Mouse (Mus musculus) megakaryocyte, embryonic 14.5 days (primary cell): ENCODE measurements around the gene Lrfn1. TPM values are rescaled to one million over a fixed set of nuclear protein-coding genes. Genes with fewer than 3 reads are reported as not detected.
A peak's percentile ranks its signal among the peaks of the same experiment; 100 is the strongest.

Experiments
- H3K27me3 ChIP-seq: replicated peaks from 2 replicates; pipeline ENCODE3; 2012; ENCODE audit warnings: inconsistent platforms
- H3K36me3 ChIP-seq: replicated peaks from 2 replicates; pipeline ENCODE3; 2012; ENCODE audit warnings: low read length, inconsistent platforms, mixed read lengths
- H3K4me1 ChIP-seq: 2 replicates; pipeline ENCODE4 v1.6.1; 2012; ENCODE audit warnings: inconsistent platforms
- H3K4me3 ChIP-seq: replicated peaks from 2 replicates; pipeline ENCODE3; 2012; ENCODE audit warnings: moderate library complexity, mild to moderate bottlenecking, inconsistent platforms
- H3K9me3 ChIP-seq: 2 replicates; pipeline ENCODE4 v1.6.1; 2012; ENCODE audit warnings: inconsistent platforms
- FLI1 ChIP-seq: IDR thresholded peaks from 2 replicates; pipeline ENCODE4 v1.6.1; 2012; ENCODE audit warnings: low read length, inconsistent platforms, mixed read lengths
- GATA1 ChIP-seq: IDR thresholded peaks from 3 replicates; pipeline ENCODE4 v1.6.1; 2012; ENCODE audit warnings: mixed read lengths, low read length, inconsistent platforms, borderline replicate concordance
- polyA plus RNA-seq: library from polyadenylated mRNA; stranded (reverse); fragments of >175 nt; gene quantifications from 2 replicates; pipeline ENCODE4 v1.2.3, GENCODE M21; 2012; ENCODE audit warnings: low replicate concordance; ENCODE audit not compliant: insufficient read depth

Lrfn1 gene
- polyA plus RNA-seq, 1 experiment, result 4.0 TPM

GRCm38 (mm10) chr7:28435660-28436259 is 16.0 kb upstream of the Lrfn1 start:
- Histone ChIP-seq H3K36me3 (peaks cover 23% of the 10 kb centered on the region), H3K4me3 (peak overlapping the region; percentile 95), H3K9me3 (no peaks in the 10 kb centered on the region), H3K27me3 (no peaks in the 10 kb centered on the region), H3K4me1 (peaks cover 85% of the 10 kb centered on the region)
- TF ChIP-seq GATA1, result no peak
- no peak for TF ChIP-seq FLI1

GRCm38 (mm10) chr7:28436271-28436904 is 15.4 kb upstream of the Lrfn1 start:
- no peak for TF ChIP-seq GATA1
- TF ChIP-seq FLI1, result no peak
- Histone ChIP-seq H3K36me3 (peaks cover 20% of the 10 kb centered on the region), H3K27me3 (no peaks in the 10 kb centered on the region), H3K4me3 (peak overlapping the region; percentile 95), H3K4me1 (peaks cover 85% of the 10 kb centered on the region), H3K9me3 (no peaks in the 10 kb centered on the region)

DNA sequence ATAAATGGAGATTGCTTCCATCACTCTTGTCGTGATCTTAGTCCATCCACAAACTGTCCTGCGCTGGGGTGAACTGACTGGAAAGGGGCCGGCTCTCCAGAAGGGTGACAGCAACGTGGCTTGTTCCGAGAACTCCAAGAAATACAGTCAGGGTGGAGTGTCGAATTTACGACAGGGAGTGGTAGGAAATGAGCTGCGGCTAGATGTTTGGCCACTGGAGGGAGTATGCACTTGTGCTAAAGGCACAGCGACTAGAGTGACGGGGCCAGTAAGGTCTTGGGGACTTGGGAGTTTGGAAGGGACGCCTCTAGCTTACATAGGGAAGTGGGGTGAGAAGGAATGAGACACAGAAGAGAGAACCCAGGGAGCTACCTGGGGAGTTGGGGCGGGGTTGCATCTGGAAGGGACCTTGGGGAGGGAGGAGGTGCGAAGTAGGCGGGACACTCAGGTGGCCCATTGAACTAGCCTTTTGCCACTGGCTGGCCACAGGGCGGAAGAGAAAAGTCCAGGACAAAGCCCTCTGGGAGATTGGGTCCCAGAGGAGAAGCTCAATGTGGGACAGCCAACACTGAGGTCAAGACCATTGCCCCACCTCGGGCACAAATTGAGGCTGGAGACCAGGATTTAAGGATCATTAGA is 14.7 kb upstream of the Lrfn1 start, which contains the start of gene Gmfg:
Gmfg (plus strand) TSS at position 516 of the 639 bp plus-strand sequence.
- Histone ChIP-seq H3K27me3 (no peaks in the 10 kb centered on the region), H3K4me3 (peak within 1 kb of the TSS; percentile 95), H3K36me3 (peaks cover 14% of the 10 kb centered on the region), H3K4me1 (peaks cover 85% of the 10 kb centered on the region), H3K9me3 (no peaks in the 10 kb centered on the region)
- TF ChIP-seq FLI1 (no peak), GATA1 (no peak)

- Histone ChIP-seq H3K9me3 (no peaks in the 10 kb centered on the region), H3K4me1 (peaks cover 83% of the 10 kb centered on the region), H3K36me3 (peaks cover 5% of the 10 kb centered on the region), H3K27me3 (no peaks in the 10 kb centered on the region), H3K4me3 (no peak overlapping the region)
- no peak for TF ChIP-seq FLI1
- no peak for TF ChIP-seq GATA1
Observed at GRCm38 (mm10) chr7:28437964-28438363, 13.8 kb upstream of the Lrfn1 start.

DNA sequence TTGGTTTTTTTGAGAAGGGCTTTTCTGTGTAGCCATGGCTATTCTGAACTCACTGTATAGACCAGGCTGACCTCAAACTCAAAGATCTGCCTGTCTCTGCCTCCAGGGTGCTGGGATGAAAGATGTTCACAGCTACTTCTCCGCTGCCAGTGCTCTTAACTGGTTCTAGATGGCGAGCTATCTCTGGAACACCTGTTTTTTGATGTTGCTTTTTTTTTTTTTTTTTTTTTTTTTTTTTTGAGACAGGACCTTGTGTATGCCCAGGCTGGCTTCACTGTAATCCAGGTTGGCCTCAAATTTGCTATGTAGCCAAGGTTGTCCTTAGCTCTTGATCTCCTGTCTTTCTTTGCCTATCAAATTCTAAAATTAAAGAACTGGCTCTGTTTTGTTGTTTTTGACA is 13.0 kb upstream of the Lrfn1 start:
- Histone ChIP-seq H3K27me3 (no peaks in the 10 kb centered on the region), H3K9me3 (no peaks in the 10 kb centered on the region), H3K36me3 (peaks cover 1% of the 10 kb centered on the region), H3K4me1 (peaks cover 83% of the 10 kb centered on the region), H3K4me3 (no peak overlapping the region)
- TF ChIP-seq FLI1 (no peak), GATA1 (no peak)

GRCm38 (mm10) chr7:28440739-28441138 is 11.0 kb upstream of the Lrfn1 start:
- no peaks in the 10 kb centered on the region for H3K27me3 ChIP-seq
- H3K4me1 ChIP-seq, result peaks cover 82% of the 10 kb centered on the region
- peaks cover 21% of the 10 kb centered on the region for H3K36me3 ChIP-seq
- no peaks in the 10 kb centered on the region for H3K9me3 ChIP-seq
- TF ChIP-seq FLI1, result no peak
- TF ChIP-seq GATA1, result no peak
- peak overlapping the region; percentile 90 for H3K4me3 ChIP-seq

DNA sequence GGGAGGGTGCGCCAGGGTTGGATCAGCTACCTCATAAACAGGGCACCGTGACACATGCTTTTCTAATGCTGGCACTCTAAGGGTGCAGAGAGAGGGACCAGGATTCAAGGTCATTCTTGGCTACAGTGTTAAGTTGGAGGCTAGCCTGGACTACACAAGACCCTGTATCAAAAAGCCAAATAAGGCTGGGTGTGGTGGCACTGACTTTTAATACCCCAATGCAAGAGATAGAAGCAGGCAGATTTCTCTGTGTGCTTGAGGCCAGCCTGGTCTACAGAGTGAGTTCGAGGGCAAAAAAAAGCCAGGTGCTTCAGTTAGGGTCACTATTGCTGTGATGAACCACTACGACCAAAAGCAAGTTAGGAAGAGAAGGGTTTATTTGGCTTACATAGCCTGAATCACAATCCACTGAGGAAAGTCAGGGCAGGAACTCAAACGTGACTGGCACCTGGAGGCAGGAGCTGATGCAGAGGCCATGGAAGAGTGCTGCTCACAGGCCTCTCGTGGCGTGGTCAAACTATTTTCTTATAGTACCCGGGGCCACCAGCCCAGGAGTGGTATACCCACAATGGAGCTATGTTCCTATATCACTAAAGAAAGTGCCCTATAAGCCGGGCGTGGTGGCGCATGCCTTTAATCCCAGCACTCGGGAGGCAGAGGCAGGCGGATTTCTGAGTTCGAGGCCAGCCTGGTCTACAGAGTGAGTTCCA is 9.8 kb upstream of the Lrfn1 start:
- H3K4me1 ChIP-seq, result peaks cover 84% of the 10 kb centered on the region
- no peak for TF ChIP-seq FLI1
- peak overlapping the region; percentile 85 for H3K4me3 ChIP-seq

GRCm38 (mm10) chr7:28442688-28443087 is 9.1 kb upstream of the Lrfn1 start:
- Histone ChIP-seq H3K36me3 (peaks cover 38% of the 10 kb centered on the region), H3K9me3 (no peaks in the 10 kb centered on the region), H3K4me3 (peak overlapping the region; percentile 79), H3K27me3 (no peaks in the 10 kb centered on the region), H3K4me1 (peaks cover 82% of the 10 kb centered on the region)
- TF ChIP-seq GATA1, result peak; percentile 5; the same call in 1 of the 3 replicates
- peak; percentile 36; the same call in 1 of the 2 replicates for TF ChIP-seq FLI1

More for the DNA sequence above, 9.8 kb upstream of the Lrfn1 start:
- Histone ChIP-seq H3K27me3 (no peaks in the 10 kb centered on the region), H3K9me3 (no peaks in the 10 kb centered on the region), H3K36me3 (peaks cover 30% of the 10 kb centered on the region)

- Histone ChIP-seq H3K9me3 (no peaks in the 10 kb centered on the region), H3K4me3 (no peak overlapping the region), H3K4me1 (peaks cover 67% of the 10 kb centered on the region), H3K27me3 (no peaks in the 10 kb centered on the region), H3K36me3 (peaks cover 41% of the 10 kb centered on the region)
- TF ChIP-seq GATA1 (no peak), FLI1 (no peak)
Observed at GRCm38 (mm10) chr7:28444344-28444974, 7.3 kb upstream of the Lrfn1 start.
